Mouse (Mus musculus) liver, embryonic 11.5 days (tissue): ENCODE data around the gene Gm45837. TPM values are rescaled to one million over a fixed set of nuclear protein-coding genes. Genes with fewer than 3 reads are reported as not detected.

ENCODE experiments used
- ATAC-seq: fragments of 200-750 bp; cut with Nextera tagmentation; replicated peaks from 2 replicates; pipeline ENCODE4 v1.8.0; 2017; ENCODE audit warnings: moderate number of reproducible peaks, mild to moderate bottlenecking, moderate TSS enrichment, moderate library complexity; ENCODE audit not compliant: low FRiP score
- DNase-seq: peaks from one replicate; pipeline ENCODE4 v3.0.0-alpha.2; 2017; ENCODE audit warnings: low spot score
- H3K27ac ChIP-seq: fragments of 300-500 bp; sonication (generic); 2 replicates; pipeline ENCODE4 v1.5.1; 2014; ENCODE audit warnings: mild to moderate bottlenecking, low read depth, low read length, control low read depth
- H3K27me3 ChIP-seq: fragments of 300-500 bp; sonication (generic); replicated peaks from 2 replicates; pipeline ENCODE4 v1.6.1; 2014; ENCODE audit warnings: low read length, mixed read lengths; ENCODE audit not compliant: control insufficient read depth, insufficient read depth
- H3K36me3 ChIP-seq: fragments of 300-500 bp; sonication (generic); 2 replicates; pipeline ENCODE4 v1.6.1; 2014; ENCODE audit warnings: mild to moderate bottlenecking, low read length, moderate library complexity, mixed read lengths; ENCODE audit not compliant: control insufficient read depth, insufficient read depth
- H3K4me1 ChIP-seq: fragments of 300-500 bp; sonication (generic); replicated peaks from 2 replicates; pipeline ENCODE4 v1.6.1; 2014; ENCODE audit warnings: low read length, mixed read lengths; ENCODE audit not compliant: control insufficient read depth, insufficient read depth
- H3K4me2 ChIP-seq: fragments of 300-500 bp; sonication (generic); 2 replicates; pipeline ENCODE4 v1.6.1; 2014; ENCODE audit warnings: mild to moderate bottlenecking, control low read depth, moderate library complexity
- H3K4me3 ChIP-seq: fragments of 300-500 bp; sonication (generic); 2 replicates; pipeline ENCODE4 v1.5.1; 2014; ENCODE audit warnings: low read depth, low read length, control low read depth
- H3K9ac ChIP-seq: fragments of 300-500 bp; sonication (generic); 2 replicates; pipeline ENCODE4 v1.6.1; 2014; ENCODE audit warnings: low read depth, low read length, control low read depth
- H3K9me3 ChIP-seq: fragments of 300-500 bp; sonication (generic); 2 replicates; pipeline ENCODE4 v1.6.1; 2016; ENCODE audit warnings: low read length, inconsistent platforms, mixed read lengths; ENCODE audit not compliant: control insufficient read depth
- WGBS: fragments of 180-500 bp; shearing (Covaris S2); extraction: QIAGEN DNeasy Blood & Tissue Kit; methylation state at CpG from one replicate; pipeline ENCODE4 v1.1.7; 2014; 5-methylcytosine and 5-hydroxymethylcytosine counted together
- polyA plus RNA-seq: library from polyadenylated mRNA; unstranded; fragments of >200 nt; fragmentation: Nextera tagmentation; extraction: Ambion mirVana; gene quantifications from 2 replicates; pipeline ENCODE4 v1.2.1, GENCODE M21; 2014

Gene Gm45837
- polyA plus RNA-seq, 1 experiment from 2014 or later, result not detected

DNA sequence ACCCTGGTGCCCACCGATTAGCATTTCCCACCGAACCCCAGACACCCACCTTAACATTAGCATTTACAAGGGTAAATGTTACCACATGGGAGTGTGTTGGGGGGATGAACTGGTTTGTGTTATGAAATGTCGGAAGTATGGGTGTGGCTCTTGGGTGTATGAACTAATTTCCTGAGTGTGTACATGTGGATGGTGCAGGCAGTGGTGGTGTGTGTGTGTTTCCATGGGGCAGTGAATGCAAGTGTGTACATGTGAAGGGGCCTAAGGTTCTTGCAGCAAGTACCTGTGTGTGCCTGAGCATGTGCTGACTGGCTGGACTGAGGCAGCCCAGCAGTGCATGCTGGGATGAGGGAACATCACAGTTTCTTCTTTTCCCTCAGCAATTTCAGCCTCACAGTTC lies 87.7 kb downstream of the Gm45837 start:
- Histone ChIP-seq H3K4me1 (no peaks in the 10 kb centered on the region), H3K4me3 (no peak overlapping the region), H3K4me2 (no peak overlapping the region), H3K27me3 (peaks cover 5% of the 10 kb centered on the region; the same call in 1 of the 2 replicates), H3K36me3 (no peaks in the 10 kb centered on the region), H3K9ac (no peak overlapping the region), H3K9me3 (no peaks in the 10 kb centered on the region), H3K27ac (no peak overlapping the region)
- no peak for ATAC-seq
- 83% methylated on average over 3 of the region's 3 CpGs for WGBS
- no peak for DNase-seq

DNA sequence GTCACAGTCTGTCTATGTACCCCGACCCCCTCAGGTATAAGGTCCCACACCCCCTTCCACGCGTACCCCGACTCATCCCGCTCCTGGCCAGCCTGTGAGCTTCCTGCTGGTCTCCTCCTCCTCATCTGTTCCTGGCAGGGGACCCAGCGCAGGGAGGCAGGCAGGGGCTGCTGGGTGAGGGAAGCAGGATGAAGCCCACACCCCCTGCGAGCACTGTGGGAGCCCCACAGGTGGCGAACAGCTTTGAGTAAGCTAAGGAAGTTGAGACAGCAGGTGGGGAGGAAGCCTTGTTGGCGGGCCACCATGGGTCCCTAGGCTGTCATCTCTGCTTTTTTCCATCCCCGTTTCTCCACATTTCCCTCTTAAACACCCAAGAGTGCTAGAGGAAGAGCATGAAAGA lies 88.6 kb downstream of the Gm45837 start:
- H3K36me3 ChIP-seq, result no peaks in the 10 kb centered on the region

DNA sequence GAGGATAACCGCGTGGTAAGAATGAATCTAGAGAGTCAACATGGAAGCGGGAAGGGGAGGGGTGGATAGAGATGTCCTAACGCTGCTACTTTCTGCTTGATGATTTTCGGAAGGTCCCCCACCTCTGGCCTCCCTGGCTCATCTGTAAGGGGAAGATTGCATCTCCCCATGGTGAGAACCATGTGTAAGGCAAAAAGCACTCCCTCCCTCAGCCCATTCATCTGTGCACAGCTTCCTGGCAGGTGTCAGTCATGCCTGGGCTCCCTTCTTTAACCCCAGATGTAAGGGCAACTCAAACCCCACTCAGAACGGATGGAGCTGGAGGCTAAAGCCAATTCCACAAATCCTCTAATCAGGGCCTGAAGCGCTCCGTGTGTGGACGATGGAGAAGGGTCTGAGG lies 89.0 kb downstream of the Gm45837 start:
- no peak overlapping the region for H3K4me3 ChIP-seq
- no peak overlapping the region for H3K9ac ChIP-seq
- ATAC-seq, result no peak
- H3K27me3 ChIP-seq, result peaks cover 9% of the 10 kb centered on the region; the same call in 1 of the 2 replicates
- DNase-seq, result no peak
- no peak overlapping the region for H3K4me2 ChIP-seq
- no peaks in the 10 kb centered on the region for H3K36me3 ChIP-seq
- no peaks in the 10 kb centered on the region for H3K9me3 ChIP-seq
- peaks cover 6% of the 10 kb centered on the region; the same call in 1 of the 2 replicates for H3K4me1 ChIP-seq
- WGBS, result 59% methylated on average over 9 of the region's 9 CpGs
- H3K27ac ChIP-seq, result no peak overlapping the region

More for the DNA sequence above, 88.6 kb downstream of the Gm45837 start:
- 43% methylated on average over 10 of the region's 10 CpGs for WGBS
- no peak for ATAC-seq
- Histone ChIP-seq H3K4me1 (peaks cover 5% of the 10 kb centered on the region; the same call in 1 of the 2 replicates), H3K27me3 (peaks cover 9% of the 10 kb centered on the region; the same call in 1 of the 2 replicates), H3K27ac (no peak overlapping the region), H3K9me3 (no peaks in the 10 kb centered on the region), H3K9ac (no peak overlapping the region), H3K4me3 (no peak overlapping the region), H3K4me2 (no peak overlapping the region)
- DNase-seq, result no peak

DNA sequence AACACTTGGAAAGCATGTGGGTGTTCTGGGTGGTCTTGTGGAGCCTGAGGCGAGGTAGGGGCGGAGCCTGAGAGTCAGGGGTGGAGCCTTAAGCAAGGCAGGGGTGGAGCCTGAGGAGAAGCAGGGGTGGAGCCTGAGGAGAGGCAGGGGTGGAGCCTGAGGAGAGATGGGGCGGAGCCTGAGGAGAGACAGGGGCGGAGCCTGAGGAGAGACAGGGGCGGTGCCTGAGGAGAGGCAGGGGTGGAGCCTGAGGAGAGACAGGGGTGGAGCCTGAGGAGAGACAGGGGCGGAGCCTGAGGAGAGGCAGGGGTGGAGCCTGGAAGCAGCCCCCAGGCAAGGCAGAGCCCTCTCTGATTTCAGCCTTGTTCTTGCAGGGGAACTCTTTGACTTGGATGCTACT lies 90.5 kb downstream of the Gm45837 start:
- no peaks in the 10 kb centered on the region for H3K9me3 ChIP-seq
- no peak overlapping the region for H3K4me2 ChIP-seq
- H3K27me3 ChIP-seq, result peaks cover 15% of the 10 kb centered on the region
- no peak overlapping the region for H3K27ac ChIP-seq
- WGBS, result 68% methylated on average over 6 of the region's 6 CpGs
- no peaks in the 10 kb centered on the region for H3K36me3 ChIP-seq
- peaks cover 6% of the 10 kb centered on the region; the same call in 1 of the 2 replicates for H3K4me1 ChIP-seq
- no peak for DNase-seq
- no peak overlapping the region for H3K4me3 ChIP-seq
- no peak for ATAC-seq
- no peak overlapping the region for H3K9ac ChIP-seq

DNA sequence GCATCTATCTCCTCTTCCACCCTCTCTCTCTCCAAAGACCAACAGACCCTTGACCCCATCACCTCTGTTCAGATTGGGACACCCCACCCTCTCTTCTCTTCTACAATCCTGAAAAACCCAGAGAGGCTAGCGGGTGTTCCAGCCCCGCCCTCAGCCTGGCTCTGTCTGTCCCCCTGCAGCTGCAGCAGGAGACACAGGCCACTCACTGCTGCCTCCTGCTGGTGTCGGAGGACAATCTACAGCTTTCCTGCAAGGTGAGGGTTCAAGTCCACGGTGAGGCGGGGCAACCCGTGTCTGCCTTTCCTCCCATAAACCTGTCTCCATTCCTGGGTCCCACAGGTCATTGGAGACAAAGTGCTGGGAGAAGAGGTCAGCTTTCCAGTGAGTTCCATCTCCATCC lies 91.0 kb downstream of the Gm45837 start:
- Histone ChIP-seq H3K36me3 (no peaks in the 10 kb centered on the region), H3K27me3 (peaks cover 15% of the 10 kb centered on the region), H3K4me2 (no peak overlapping the region), H3K27ac (no peak overlapping the region), H3K9ac (no peak overlapping the region), H3K4me3 (no peak overlapping the region), H3K9me3 (no peaks in the 10 kb centered on the region), H3K4me1 (peaks cover 6% of the 10 kb centered on the region; the same call in 1 of the 2 replicates)
- no peak for ATAC-seq
- DNase-seq, result no peak
- WGBS, result 59% methylated on average over 6 of the region's 6 CpGs

DNA sequence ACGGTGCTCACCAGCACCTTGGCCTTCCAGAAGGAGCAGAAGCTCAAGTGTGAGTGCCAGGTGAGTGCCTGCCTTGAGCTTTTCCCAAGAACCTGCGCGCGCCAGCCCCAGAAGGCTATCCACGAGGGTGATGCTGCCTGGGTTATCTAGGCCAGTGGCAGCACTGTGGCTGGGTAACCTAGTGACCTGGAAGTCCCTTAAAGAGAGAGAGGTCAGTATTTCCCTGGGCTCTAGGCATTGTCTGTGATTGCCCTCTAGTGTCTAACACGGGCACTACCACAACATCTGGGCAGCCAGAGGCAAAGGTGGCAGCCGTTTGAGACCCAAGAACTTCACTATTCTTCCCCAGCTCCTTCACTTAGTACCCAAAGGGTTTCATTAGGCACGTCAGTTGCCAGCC lies 92.7 kb downstream of the Gm45837 start:
- Histone ChIP-seq H3K36me3 (no peaks in the 10 kb centered on the region), H3K9me3 (no peaks in the 10 kb centered on the region), H3K4me3 (no peak overlapping the region), H3K4me1 (peaks cover 6% of the 10 kb centered on the region; the same call in 1 of the 2 replicates), H3K9ac (no peak overlapping the region), H3K27me3 (peaks cover 10% of the 10 kb centered on the region), H3K27ac (no peak overlapping the region), H3K4me2 (no peak overlapping the region)
- ATAC-seq (no peak), DNase-seq (no peak)
- WGBS, result 19% methylated on average over 8 of the region's 8 CpGs

DNA sequence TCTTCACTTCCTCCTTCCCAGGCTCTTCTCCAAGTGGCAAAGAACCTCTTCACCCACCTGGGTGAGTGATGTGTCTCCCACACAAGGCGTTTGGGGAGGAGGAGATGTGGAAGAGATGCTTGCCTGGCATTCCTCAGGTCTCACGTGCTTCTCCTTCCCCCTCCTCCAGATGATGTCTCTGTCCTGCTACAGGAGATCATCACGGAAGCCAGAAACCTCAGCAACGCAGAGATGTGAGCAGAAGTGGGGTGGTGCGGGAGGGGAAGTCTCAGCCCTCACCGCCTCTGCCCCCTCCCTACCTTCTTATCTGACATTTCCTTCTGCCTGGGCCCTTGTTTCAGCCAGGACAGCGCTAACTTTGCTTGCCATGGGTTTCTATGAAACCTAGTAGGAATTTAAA lies 93.1 kb downstream of the Gm45837 start:
- Histone ChIP-seq H3K9me3 (no peaks in the 10 kb centered on the region), H3K4me2 (peak overlapping the region; percentile 63), H3K27me3 (peaks cover 10% of the 10 kb centered on the region), H3K4me1 (peaks cover 6% of the 10 kb centered on the region; the same call in 1 of the 2 replicates), H3K4me3 (no peak overlapping the region), H3K9ac (no peak overlapping the region), H3K36me3 (no peaks in the 10 kb centered on the region), H3K27ac (no peak overlapping the region)
- DNase-seq (no peak), ATAC-seq (no peak)
- 11% methylated on average over 7 of the region's 7 CpGs for WGBS

DNA sequence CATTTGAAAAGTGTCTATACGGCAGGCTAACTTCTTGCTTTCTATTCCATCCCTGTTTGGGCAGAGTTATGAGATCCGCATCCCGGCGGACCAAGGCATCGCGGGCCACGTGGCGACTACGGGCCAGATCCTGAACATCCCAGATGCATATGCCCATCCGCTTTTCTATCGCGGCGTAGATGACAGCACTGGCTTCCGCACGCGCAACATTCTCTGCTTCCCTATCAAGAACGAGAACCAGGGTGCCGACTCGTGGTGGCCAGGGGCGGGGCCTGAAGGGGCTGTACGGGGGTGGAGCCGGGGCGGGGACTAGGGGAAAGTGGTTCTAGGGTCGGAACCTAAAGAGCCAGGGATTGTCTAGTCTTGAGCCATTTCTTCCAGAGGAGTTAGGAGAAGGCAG lies 93.8 kb downstream of the Gm45837 start:
- no peak for ATAC-seq

DNA sequence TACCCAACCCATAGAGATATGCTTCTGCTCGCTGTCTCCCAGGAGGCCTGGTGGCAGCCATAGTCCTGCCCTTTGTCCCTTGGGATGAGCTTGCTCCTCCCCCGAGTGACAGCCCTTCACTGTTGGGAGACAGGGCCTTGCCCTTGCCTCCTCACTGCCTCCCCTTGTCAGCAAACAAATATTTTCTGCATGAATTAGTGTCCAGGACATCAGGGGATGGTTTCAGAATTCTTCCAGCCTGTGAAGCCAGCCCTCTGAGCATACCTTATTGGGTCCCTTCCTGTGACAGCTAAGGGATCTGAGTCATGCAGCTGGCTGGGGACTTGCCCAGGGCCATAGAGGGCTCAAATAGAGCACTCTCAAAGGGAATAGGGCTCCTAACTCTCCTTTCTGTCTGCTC lies 98.5 kb downstream of the Gm45837 start:
- no peaks in the 10 kb centered on the region for H3K36me3 ChIP-seq
- 51% methylated on average over 2 of the region's 2 CpGs for WGBS
- DNase-seq (no peak), ATAC-seq (no peak)
- H3K27ac ChIP-seq, result no peak overlapping the region
- no peak overlapping the region for H3K4me2 ChIP-seq
- H3K9ac ChIP-seq, result no peak overlapping the region
- H3K9me3 ChIP-seq, result no peaks in the 10 kb centered on the region
- H3K27me3 ChIP-seq, result peaks cover 6% of the 10 kb centered on the region
- no peak overlapping the region for H3K4me3 ChIP-seq
- H3K4me1 ChIP-seq, result peaks cover 1% of the 10 kb centered on the region; the same call in 1 of the 2 replicates

More for the DNA sequence above, 93.8 kb downstream of the Gm45837 start:
- no peaks in the 10 kb centered on the region for H3K9me3 ChIP-seq
- peak overlapping the region; percentile 63 for H3K4me2 ChIP-seq
- peaks cover 6% of the 10 kb centered on the region; the same call in 1 of the 2 replicates for H3K4me1 ChIP-seq
- no peak overlapping the region for H3K9ac ChIP-seq
- no peaks in the 10 kb centered on the region for H3K36me3 ChIP-seq
- H3K4me3 ChIP-seq, result peak overlapping the region; percentile 5
- H3K27ac ChIP-seq, result no peak overlapping the region
- peaks cover 10% of the 10 kb centered on the region for H3K27me3 ChIP-seq
- peak; percentile 67 for DNase-seq
- WGBS, result 6% methylated on average over 24 of the region's 24 CpGs
